Mouse (Mus musculus): ENCODE measurements at regions not wholly inside any gene's neighbourhood (a gene's known extent, or its start where the extent isn't known, plus 50 kb on each side); places are given as distances from the start of the nearest gene placed in this dataset.

GRCm38 (mm10) chr12:25250881-25251280 lies 153.9 kb upstream of the Id2 start:
- DNase-seq = no peak

GRCm38 (mm10) chr12:25248681-25249366 lies 151.9 kb upstream of the Id2 start:
- no peak for DNase-seq

- no peak for DNase-seq
Observed at GRCm38 (mm10) chr12:25246566-25246965, 149.6 kb upstream of the Id2 start.

GRCm38 (mm10) chr12:25245661-25246060 lies 148.7 kb upstream of the Id2 start:
- DNase-seq = no peak

- DNase-seq = no peak
Observed at GRCm38 (mm10) chr12:25245251-25245650, 148.3 kb upstream of the Id2 start.

GRCm38 (mm10) chr12:25244666-25245065 lies 147.7 kb upstream of the Id2 start:
- no peak for DNase-seq

- no peak for DNase-seq
Observed at GRCm38 (mm10) chr12:25243901-25244300, 147.0 kb upstream of the Id2 start.

GRCm38 (mm10) chr12:25242369-25242768 lies 145.4 kb upstream of the Id2 start:
- no peak for DNase-seq

GRCm38 (mm10) chr12:25241675-25242074 lies 144.7 kb upstream of the Id2 start:
- DNase-seq = no peak

GRCm38 (mm10) chr12:25240796-25241195 lies 143.9 kb upstream of the Id2 start:
- DNase-seq = peak; percentile 79

GRCm38 (mm10) chr12:25240142-25240541 lies 143.2 kb upstream of the Id2 start:
- peak; percentile 87 for DNase-seq

GRCm38 (mm10) chr12:25235071-25235470 lies 138.1 kb upstream of the Id2 start:
- peak; percentile 92 for DNase-seq

GRCm38 (mm10) chr12:25234636-25235035 lies 137.7 kb upstream of the Id2 start:
- DNase-seq = no peak

GRCm38 (mm10) chr12:25233027-25233535 lies 136.1 kb upstream of the Id2 start:
- DNase-seq = peak; percentile 93

- no peak for DNase-seq
Observed at GRCm38 (mm10) chr12:25232358-25233026, 135.6 kb upstream of the Id2 start.

- no peak for DNase-seq
Observed at GRCm38 (mm10) chr12:25228708-25229107, 131.8 kb upstream of the Id2 start.

GRCm38 (mm10) chr12:25227736-25228135 lies 130.8 kb upstream of the Id2 start:
- no peak for DNase-seq

GRCm38 (mm10) chr12:25224644-25225043 lies 127.7 kb upstream of the Id2 start:
- no peak for DNase-seq

GRCm38 (mm10) chr12:25224201-25224600 lies 127.3 kb upstream of the Id2 start:
- DNase-seq = no peak

GRCm38 (mm10) chr12:25223539-25223938 lies 126.6 kb upstream of the Id2 start:
- DNase-seq = no peak

- DNase-seq = no peak
Observed at GRCm38 (mm10) chr12:25220780-25221106, 123.8 kb upstream of the Id2 start.

GRCm38 (mm10) chr12:25220096-25220779 lies 123.3 kb upstream of the Id2 start:
- DNase-seq = no peak

GRCm38 (mm10) chr12:25219546-25219945 lies 122.6 kb upstream of the Id2 start:
- DNase-seq = no peak

Data from heart, adult 11 months (tissue).